Mouse (Mus musculus) neural tube, embryonic 11.5 days (tissue): ENCODE results near the gene Pik3cb. TPM values are rescaled to one million over a fixed set of nuclear protein-coding genes. Genes with fewer than 3 reads are reported as not detected.
A peak's percentile ranks its signal among the peaks of the same experiment; 100 is the strongest.

Experiments
- ATAC-seq: fragments of 200-750 bp; cut with Nextera tagmentation; 2 replicates; pipeline ENCODE4 v1.8.0; 2017; ENCODE audit warnings: moderate number of reproducible peaks, mild to moderate bottlenecking, moderate TSS enrichment, moderate library complexity; ENCODE audit not compliant: insufficient read depth, low FRiP score, low TSS enrichment
- DNase-seq: peaks from one replicate; pipeline ENCODE4 v3.0.0-alpha.2; 2015; ENCODE audit warnings: low spot score
- H3K27ac ChIP-seq: fragments of 300-500 bp; sonication (generic); 2 replicates; pipeline ENCODE4 v1.5.1; 2014; ENCODE audit warnings: low read depth, mild to moderate bottlenecking, low read length
- H3K27me3 ChIP-seq: fragments of 300-500 bp; sonication (generic); 2 replicates; pipeline ENCODE4 v1.6.1; 2014; ENCODE audit warnings: mild to moderate bottlenecking, low read length, mixed read lengths; ENCODE audit not compliant: control insufficient read depth, insufficient read depth
- H3K36me3 ChIP-seq: fragments of 300-500 bp; sonication (generic); 2 replicates; pipeline ENCODE4 v1.6.1; 2014; ENCODE audit warnings: mild to moderate bottlenecking, low read length, moderate library complexity, mixed read lengths; ENCODE audit not compliant: control insufficient read depth, insufficient read depth
- H3K4me1 ChIP-seq: fragments of 300-500 bp; sonication (generic); 2 replicates; pipeline ENCODE4 v1.6.1; 2014; ENCODE audit warnings: low read length, mixed read lengths; ENCODE audit not compliant: control insufficient read depth, insufficient read depth
- H3K4me2 ChIP-seq: fragments of 300-500 bp; sonication (generic); 2 replicates; pipeline ENCODE4 v1.6.1; 2014; ENCODE audit warnings: low read depth, mild to moderate bottlenecking, moderate library complexity
- H3K4me3 ChIP-seq: fragments of 300-500 bp; sonication (generic); 2 replicates; pipeline ENCODE4 v1.5.1; 2014; ENCODE audit warnings: low read depth, low read length
- H3K9ac ChIP-seq: fragments of 300-500 bp; sonication (generic); 2 replicates; pipeline ENCODE4 v1.6.1; 2014; ENCODE audit warnings: mild to moderate bottlenecking, low read length
- H3K9me3 ChIP-seq: fragments of 300-500 bp; sonication (generic); 2 replicates; pipeline ENCODE4 v1.6.1; 2016; ENCODE audit warnings: low read length; ENCODE audit not compliant: control insufficient read depth
- WGBS: fragments of 180-500 bp; shearing (Covaris S2); extraction: QIAGEN DNeasy Blood & Tissue Kit; methylation state at CpG from one replicate; pipeline ENCODE4 v1.1.7; 2014; 5-methylcytosine and 5-hydroxymethylcytosine counted together
- polyA plus RNA-seq: library from polyadenylated mRNA; unstranded; fragments of >200 nt; fragmentation: Nextera tagmentation; extraction: Ambion mirVana; gene quantifications from 2 replicates; pipeline ENCODE4 v1.2.1, GENCODE M21; 2014

Gene Pik3cb
- polyA plus RNA-seq, 1 experiment from 2014 or later = 1.4 TPM

GRCm38 (mm10) chr9:99017679-99018078, 122.7 kb downstream of the Pik3cb start:
- H3K9me3 ChIP-seq = no peaks in the 10 kb centered on the region
- no peak for ATAC-seq

DNA sequence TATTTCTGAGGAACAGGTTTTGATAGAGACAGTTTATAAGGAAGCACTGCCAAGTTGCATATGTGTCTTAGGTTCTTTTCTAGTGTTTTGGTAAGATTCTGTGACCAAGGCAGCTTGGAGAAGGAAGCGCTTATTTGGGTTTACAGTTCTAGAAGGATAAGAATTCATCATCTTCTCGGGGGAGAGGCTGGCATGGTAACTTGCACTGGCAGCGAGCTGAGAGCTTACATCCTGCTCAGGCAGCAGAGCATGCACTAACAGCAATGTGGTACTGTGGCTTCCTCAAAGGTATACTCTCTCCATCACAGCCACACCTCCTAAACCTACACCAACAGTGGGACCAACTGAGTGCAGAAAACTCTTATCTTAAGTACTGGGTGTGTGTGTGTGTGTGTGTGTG, 123.7 kb downstream of the Pik3cb start:
- Histone ChIP-seq H3K9ac (no peak overlapping the region), H3K27me3 (no peaks in the 10 kb centered on the region), H3K36me3 (no peaks in the 10 kb centered on the region), H3K4me3 (no peak overlapping the region), H3K4me1 (no peaks in the 10 kb centered on the region), H3K27ac (no peak overlapping the region), H3K9me3 (no peaks in the 10 kb centered on the region), H3K4me2 (no peak overlapping the region)
- no peak for DNase-seq
- WGBS = 81% methylated on average over 3 of the region's 3 CpGs
- no peak for ATAC-seq

More at GRCm38 (mm10) chr9:99017679-99018078, 122.7 kb downstream of the Pik3cb start:
- Histone ChIP-seq H3K27me3 (no peaks in the 10 kb centered on the region), H3K9ac (no peak overlapping the region), H3K36me3 (no peaks in the 10 kb centered on the region), H3K4me1 (no peaks in the 10 kb centered on the region), H3K4me2 (no peak overlapping the region), H3K4me3 (no peak overlapping the region), H3K27ac (no peak overlapping the region)
- DNase-seq = no peak
- 85% methylated on average over 6 of the region's 6 CpGs for WGBS

DNA sequence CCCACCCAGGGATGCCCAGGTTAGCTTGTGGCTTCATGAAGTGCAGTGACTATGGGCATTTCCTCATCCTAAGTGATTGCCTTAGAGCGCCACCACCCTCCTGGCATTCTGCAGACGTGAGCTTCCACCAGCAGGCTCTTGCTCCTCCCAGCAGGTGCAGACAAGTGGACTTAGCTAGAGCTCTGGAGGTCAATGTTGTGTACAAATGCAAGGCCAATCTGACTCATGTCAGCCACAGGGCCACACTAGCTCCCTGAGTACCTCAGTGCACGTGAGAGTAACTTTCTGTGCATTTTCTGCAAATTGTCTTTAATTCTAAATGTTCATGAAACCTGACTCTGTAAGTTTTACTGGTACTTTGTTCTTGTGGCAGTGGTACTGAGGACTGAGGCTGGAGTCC, 124.1 kb downstream of the Pik3cb start:
- no peak for ATAC-seq
- H3K36me3 ChIP-seq = no peaks in the 10 kb centered on the region
- H3K9ac ChIP-seq = no peak overlapping the region
- H3K4me1 ChIP-seq = no peaks in the 10 kb centered on the region
- H3K27me3 ChIP-seq = no peaks in the 10 kb centered on the region
- DNase-seq = no peak
- no peak overlapping the region for H3K4me2 ChIP-seq
- WGBS = 71% methylated on average over 3 of the region's 3 CpGs
- H3K4me3 ChIP-seq = no peak overlapping the region
- H3K27ac ChIP-seq = no peak overlapping the region
- H3K9me3 ChIP-seq = no peaks in the 10 kb centered on the region

DNA sequence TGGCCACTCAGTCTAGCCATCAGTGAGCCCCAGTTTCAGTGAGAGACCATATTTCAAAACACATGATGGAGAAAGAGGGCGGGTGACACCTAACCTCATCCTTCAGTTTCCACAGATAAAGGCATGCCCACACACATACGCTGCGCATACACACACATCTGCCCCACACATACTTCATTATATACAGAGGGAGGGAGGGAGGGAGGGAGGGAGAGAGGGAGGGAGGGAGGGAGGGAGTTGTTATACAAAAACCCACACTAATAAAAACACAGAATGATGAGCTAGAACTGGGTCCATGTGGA, 130.6 kb downstream of the Pik3cb start:
- no peak overlapping the region for H3K4me2 ChIP-seq
- H3K4me3 ChIP-seq = no peak overlapping the region
- no peaks in the 10 kb centered on the region for H3K4me1 ChIP-seq
- ATAC-seq (no peak), DNase-seq (no peak)
- H3K27ac ChIP-seq = no peak overlapping the region
- H3K9me3 ChIP-seq = no peaks in the 10 kb centered on the region
- no peaks in the 10 kb centered on the region for H3K36me3 ChIP-seq
- WGBS = 92% methylated on average over 3 of the region's 3 CpGs
- H3K27me3 ChIP-seq = no peaks in the 10 kb centered on the region
- H3K9ac ChIP-seq = no peak overlapping the region

- 79% methylated on average over 12 of the region's 12 CpGs for WGBS
- no peak overlapping the region for H3K4me3 ChIP-seq
- ATAC-seq (no peak), DNase-seq (no peak)
- no peaks in the 10 kb centered on the region for H3K27me3 ChIP-seq
- no peaks in the 10 kb centered on the region for H3K36me3 ChIP-seq
- no peaks in the 10 kb centered on the region for H3K9me3 ChIP-seq
- no peak overlapping the region for H3K4me2 ChIP-seq
- H3K27ac ChIP-seq = no peak overlapping the region
- no peaks in the 10 kb centered on the region for H3K4me1 ChIP-seq
- H3K9ac ChIP-seq = no peak overlapping the region
Observed at GRCm38 (mm10) chr9:99009069-99009897, 131.1 kb downstream of the Pik3cb start.

DNA sequence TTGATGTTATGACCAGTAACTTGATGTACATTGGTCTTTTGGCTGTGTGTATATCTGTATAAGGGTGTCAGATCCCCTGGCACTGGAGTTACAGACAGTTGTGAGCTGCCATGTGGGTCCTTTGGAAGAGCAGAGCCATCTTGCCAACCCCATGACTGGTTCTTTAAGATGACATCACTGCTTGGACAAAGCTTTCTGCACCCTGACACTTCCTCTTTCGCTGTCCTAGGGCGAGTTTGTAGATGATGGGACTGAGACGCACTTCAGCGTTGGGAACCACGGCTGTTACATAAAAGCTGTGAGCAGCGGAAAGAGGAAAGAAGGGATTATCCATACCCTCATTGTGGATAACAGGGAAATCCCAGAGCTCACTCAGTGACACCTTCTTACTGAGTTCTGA, 139.1 kb downstream of the Pik3cb start:
- Histone ChIP-seq H3K27me3 (no peaks in the 10 kb centered on the region), H3K9me3 (no peaks in the 10 kb centered on the region), H3K4me3 (no peak overlapping the region), H3K27ac (no peak overlapping the region), H3K9ac (no peak overlapping the region), H3K4me1 (no peaks in the 10 kb centered on the region), H3K4me2 (no peak overlapping the region), H3K36me3 (peaks cover 2% of the 10 kb centered on the region; the same call in 1 of the 2 replicates)
- ATAC-seq (no peak), DNase-seq (no peak)
- 94% methylated on average over 6 of the region's 6 CpGs for WGBS

- H3K36me3 ChIP-seq = peaks cover 2% of the 10 kb centered on the region; the same call in 1 of the 2 replicates
- WGBS = 85% methylated on average over 9 of the region's 9 CpGs
- no peak for ATAC-seq
Observed at GRCm38 (mm10) chr9:98999881-99000339, 140.5 kb downstream of the Pik3cb start.

GRCm38 (mm10) chr9:98994103-98994502, 146.3 kb downstream of the Pik3cb start:
- H3K9me3 ChIP-seq = no peaks in the 10 kb centered on the region
- no peak overlapping the region for H3K4me2 ChIP-seq
- H3K36me3 ChIP-seq = peaks cover 2% of the 10 kb centered on the region; the same call in 1 of the 2 replicates
- no peak overlapping the region for H3K4me3 ChIP-seq
- 87% methylated on average over 4 of the region's 4 CpGs for WGBS
- H3K27ac ChIP-seq = no peak overlapping the region
- ATAC-seq (no peak), DNase-seq (no peak)
- no peak overlapping the region for H3K9ac ChIP-seq
- H3K27me3 ChIP-seq = no peaks in the 10 kb centered on the region
- H3K4me1 ChIP-seq = no peaks in the 10 kb centered on the region

More at GRCm38 (mm10) chr9:98999881-99000339, 140.5 kb downstream of the Pik3cb start:
- no peaks in the 10 kb centered on the region for H3K4me1 ChIP-seq
- H3K4me2 ChIP-seq = no peak overlapping the region
- H3K27ac ChIP-seq = no peak overlapping the region
- H3K4me3 ChIP-seq = no peak overlapping the region
- no peaks in the 10 kb centered on the region for H3K27me3 ChIP-seq
- H3K9me3 ChIP-seq = no peaks in the 10 kb centered on the region
- no peak overlapping the region for H3K9ac ChIP-seq
- no peak for DNase-seq

DNA sequence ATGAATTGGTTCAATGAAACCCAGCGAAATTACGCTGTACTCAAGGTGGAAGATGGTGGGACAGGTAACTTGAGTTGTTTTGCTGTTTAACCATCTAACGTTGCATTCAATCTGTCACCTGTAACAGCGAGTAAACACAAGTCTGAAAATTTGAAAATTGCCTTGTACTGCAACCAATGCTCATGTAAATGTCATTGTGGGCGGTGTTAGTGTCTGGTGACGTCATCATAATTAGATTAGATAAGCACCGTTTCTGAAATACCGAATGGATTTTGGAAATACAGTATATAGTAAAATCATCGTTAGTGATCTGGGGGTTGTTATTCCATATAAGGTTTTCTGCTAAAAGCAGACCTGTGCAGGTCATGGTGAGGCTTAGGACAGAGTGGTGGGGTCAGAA, 153.3 kb downstream of the Pik3cb start:
- H3K9me3 ChIP-seq = no peaks in the 10 kb centered on the region
- H3K4me1 ChIP-seq = peaks cover 5% of the 10 kb centered on the region; the same call in 1 of the 2 replicates
- no peak for ATAC-seq
- H3K9ac ChIP-seq = peak overlapping the region; percentile 68
- H3K4me3 ChIP-seq = peak overlapping the region; percentile 76
- WGBS = 56% methylated on average over 9 of the region's 9 CpGs
- no peaks in the 10 kb centered on the region for H3K27me3 ChIP-seq
- no peaks in the 10 kb centered on the region for H3K36me3 ChIP-seq
- H3K4me2 ChIP-seq = peak overlapping the region; percentile 82
- no peak for DNase-seq
- H3K27ac ChIP-seq = no peak overlapping the region
